Mouse (Mus musculus) activated CD4-positive, CD25-positive, alpha-beta regulatory T cell, adult 9 weeks (primary cell): Measurements from ENCODE around the gene Kank4. TPM values are rescaled to one million over a fixed set of nuclear protein-coding genes. Genes with fewer than 3 reads are reported as not detected.

Source experiments
- polyA plus RNA-seq: library from polyadenylated mRNA; unstranded; fragments of 100-300 nt; shearing (Covaris generic); gene quantifications from one replicate; pipeline ENCODE4 v1.2.1, GENCODE M21; 2017

The Kank4 gene
- polyA plus RNA-seq = not detected

DNA sequence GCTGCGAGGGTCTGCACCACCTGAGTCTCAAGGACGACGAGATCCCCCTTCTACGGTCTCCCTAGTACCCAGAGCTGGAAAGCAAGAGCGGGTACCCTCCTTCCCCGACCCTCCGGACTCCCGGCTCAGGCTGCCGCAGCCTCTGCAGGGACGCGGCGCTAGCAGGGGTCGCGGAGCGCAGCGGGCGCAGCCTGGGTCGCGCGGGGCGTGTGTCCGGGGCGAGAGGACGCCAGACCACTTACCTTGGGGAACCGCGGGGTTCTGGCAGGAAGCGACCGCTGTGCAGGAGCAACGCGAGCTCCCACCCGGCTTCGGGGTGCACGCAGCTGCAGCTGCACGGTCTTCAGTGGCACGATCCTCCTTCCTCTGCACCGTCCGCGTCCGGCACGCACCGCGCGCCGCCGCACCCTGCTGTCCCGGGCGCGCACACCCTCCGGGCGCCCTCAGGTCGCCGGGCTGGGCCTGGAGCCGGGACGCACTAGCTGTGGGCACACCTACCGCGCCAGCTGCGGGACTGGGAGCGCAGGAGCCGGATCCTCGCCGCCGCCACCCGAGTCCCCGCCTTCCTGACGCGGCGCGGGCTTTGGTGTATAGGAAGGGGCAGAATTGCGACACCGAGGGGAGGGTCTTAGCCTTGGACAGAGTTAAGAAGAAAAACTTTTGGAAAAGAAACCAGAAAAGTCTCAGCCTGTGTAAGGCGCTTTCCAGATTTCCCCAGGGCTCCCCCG lies at the start of gene Kank4:
TSS of gene Kank4 (minus strand) at position 354 of the 728 bp plus-strand sequence.

GRCm38 (mm10) chr4:98823740-98824139 lies 6.4 kb upstream of the Kank4 start, which contains the start of gene I0C0044D17Rik:
Gene I0C0044D17Rik (minus strand): TSS chr4:98823840.

GRCm38 (mm10) chr4:98726590-98727237 lies 90.6 kb downstream of the Kank4 start, which contains the start of gene L1td1:
Gene L1td1 (plus strand): TSS chr4:98726734.

Other genes starting within 250 kb of the Kank4 start
- gene L1td1, start 90.8 kb downstream of the Kank4 start, polyA plus RNA-seq = not detected
- gene I0C0044D17Rik, start 6.3 kb upstream of the Kank4 start, polyA plus RNA-seq = not detected
- 9.5 TPM for gene Usp1, start 106.3 kb upstream of the Kank4 start, polyA plus RNA-seq
- not detected for gene Angptl3, start 213.4 kb upstream of the Kank4 start, polyA plus RNA-seq